Mouse (Mus musculus): ENCODE measurements around the gene Prkaa1.
"Not testable (repeated sequence)": the region's sequence is repeated elsewhere in the genome, so short reads cannot be mapped to it uniquely, and the experiment has no call there.

The Prkaa1 gene

DNA sequence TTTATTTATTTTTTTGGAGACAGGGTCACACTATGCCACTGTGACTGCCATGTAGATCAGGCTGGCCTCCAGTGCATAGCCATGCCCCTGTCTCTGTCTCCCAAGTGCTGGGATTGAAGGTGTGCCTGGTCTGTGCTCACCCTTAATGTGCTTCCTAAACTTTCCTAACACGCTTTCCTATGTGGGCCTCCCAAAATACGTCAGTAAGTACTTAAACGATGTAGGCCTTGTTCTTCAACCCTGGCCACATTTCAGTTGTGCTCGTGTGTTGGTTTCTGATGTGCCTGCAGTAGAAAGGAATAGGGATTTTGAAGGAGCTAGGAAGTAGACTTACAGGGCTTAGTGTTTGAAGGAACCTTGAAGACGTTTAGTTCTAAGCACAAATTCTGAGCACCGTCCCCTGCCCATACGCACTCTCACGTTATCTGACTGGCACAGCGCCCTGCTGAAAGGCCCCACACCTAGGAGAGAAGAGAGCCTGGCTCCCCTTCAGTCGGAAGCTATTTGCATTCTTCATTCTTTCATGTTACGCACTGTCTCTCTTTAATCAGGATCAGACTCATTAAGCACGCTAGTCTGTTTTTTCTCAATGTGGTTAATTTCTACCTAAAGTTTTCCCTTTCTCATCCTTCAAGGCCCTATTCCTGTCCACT is 21.6 kb downstream of the Prkaa1 start:
- no peak for DNase-seq (ENCODE audit: low spot score in 2 of 2)

DNA sequence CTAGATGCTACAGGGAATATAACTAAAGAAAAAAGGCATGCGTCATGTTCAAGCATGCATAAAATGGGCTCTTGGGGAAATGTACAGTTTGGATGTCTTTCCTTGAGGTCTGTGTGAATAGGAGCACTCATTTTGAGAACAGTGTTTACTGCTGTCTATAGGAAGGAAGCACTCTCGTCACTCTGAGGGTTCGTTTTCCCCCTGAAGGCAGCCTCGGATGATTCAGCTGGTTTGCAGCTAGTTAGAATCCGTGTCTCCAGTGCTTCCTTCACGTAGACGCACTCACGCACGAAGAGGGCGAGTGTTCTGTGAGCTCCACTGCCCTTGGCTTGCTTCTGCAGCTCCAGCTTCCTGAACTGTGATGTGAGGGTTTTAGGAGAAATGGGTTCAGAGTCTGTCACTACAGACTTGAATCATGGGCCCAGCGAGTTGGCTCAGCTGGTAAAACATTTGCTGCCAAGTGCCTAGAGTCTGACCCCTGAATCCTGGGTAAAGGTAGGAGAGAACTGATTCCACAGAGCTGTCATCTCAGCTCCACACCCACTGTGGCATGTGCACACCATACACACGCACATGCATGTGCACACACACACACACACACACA is 29.7 kb downstream of the Prkaa1 start:
- no peak for DNase-seq (ENCODE audit: low spot score in 2 of 2)

DNA sequence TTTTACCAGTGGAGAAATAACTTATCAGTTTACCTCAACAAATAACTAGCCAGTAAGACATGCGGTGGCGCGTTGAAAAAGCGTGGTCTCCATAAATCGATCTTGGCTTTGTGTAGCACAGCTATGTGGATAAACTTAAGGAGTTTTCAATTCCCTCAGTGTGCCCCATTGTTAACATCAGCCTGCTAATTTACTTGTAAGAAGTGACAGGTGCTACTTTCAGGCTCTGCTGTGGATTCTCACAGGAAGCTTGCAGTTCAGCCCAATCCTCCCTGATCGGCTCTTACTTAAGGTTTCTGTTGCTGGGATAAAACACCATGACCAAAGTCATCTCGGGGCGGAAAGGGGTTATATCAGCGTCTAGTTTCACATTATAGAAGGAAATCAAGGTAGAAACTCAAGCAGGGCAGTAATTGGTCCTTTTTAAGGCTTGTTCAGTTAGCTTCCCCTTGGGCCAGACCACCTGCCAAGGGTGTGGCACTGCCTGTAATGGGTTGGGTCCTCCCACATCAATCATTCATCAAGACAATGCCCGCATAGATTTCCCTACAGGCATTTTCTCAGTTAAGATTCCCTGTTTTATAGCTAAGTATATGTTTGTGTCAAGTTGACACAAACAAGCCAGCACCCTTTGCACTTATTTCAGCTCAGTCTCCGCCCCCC is 41.1 kb downstream of the Prkaa1 start:
- peak in 1 of 2 experiments; percentile 29 for DNase-seq (ENCODE audit: low spot score in 2 of 2)

DNA sequence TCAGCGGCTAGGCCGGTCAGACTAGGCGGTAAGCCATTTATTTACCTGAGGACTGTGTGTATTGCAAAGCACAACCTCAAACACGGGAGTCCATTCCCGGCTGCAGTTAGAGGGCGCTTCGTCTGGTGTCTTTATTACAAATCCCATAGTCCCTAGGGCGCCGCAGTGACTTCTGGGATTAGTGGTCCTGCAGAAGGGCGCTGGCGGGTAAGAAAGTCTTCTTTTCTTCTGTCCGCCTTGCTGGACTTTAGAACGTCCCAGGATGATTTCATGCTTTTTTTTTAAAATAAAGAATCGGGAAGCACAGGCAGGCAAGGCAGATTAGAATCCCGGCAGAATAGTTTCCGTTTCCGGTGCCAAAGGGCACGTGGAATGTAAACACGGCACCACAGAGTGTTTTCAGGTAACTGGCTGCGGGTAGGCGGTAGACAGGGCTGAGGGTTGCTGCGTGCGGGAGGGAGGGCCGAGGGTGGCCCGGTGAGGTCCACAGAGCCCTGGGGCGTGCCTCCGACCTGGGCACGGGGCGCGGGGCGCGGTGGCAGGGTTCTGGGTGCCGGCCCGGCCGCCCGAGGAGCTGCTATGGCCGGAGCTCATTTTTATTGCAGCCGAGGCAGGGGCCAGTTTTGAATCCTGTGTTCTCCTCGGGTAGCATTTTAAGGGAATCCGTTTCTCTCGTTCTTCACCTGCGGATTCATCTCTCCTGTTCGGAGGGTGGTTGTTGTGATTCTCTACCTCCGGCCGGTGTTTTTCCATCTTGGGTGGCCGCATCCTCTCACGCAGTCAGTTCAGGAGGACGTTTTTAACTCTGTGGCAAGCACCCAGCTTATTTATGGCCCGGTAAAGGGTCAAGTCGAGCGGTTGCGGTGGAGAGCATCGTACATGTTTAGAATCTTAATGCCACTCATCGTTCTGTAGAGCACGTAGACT is 42.0 kb downstream of the Prkaa1 start, which contains the start of gene Ttc33:
Gene Ttc33, plus strand, starts transcription at position 160 of the 927 bp plus-strand sequence.
- DNase-seq (ENCODE audit: low spot score in 2 of 2) = peak; percentile 86 to 89

DNA sequence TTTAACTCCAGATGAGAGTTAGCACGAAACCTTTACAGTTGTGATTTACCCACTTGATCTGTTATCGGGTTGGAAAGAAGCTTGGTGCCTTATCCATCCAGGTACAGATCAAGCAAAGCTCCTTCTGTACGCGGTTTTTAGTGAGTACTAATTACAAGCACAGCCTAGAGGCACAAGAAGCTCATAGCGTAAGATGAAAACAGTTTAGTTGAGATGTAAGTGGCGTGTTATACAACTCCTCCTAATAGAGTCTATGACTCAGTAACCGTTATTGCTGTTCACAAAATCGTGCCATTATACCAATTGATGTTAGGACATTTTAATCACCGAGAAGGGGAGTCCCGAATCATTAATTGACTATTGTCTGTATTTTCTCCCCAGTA is 42.6 kb downstream of the Prkaa1 start:
- DNase-seq (ENCODE audit: low spot score in 2 of 2) = no peak

DNA sequence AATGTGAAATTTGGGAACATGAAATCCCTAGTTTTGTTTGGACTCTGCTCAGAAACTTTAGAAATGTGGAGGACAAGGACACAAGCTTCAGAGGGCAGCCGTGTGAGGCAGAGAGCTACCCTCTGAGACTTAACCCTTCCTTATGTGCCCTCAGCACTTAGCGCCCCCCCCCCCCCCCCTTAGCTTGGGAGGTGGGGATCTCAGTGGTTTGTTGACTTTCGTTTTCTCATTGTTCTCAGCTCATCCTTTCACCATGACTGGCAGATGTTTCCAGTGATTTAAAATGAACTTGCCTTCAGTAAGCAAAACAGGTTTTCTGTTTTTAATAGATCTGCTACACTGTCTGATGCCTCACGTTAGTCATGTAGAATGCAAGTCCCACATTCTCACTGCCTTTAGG is 43.5 kb downstream of the Prkaa1 start:
- DNase-seq (ENCODE audit: low spot score in 2 of 2) = no peak

DNA sequence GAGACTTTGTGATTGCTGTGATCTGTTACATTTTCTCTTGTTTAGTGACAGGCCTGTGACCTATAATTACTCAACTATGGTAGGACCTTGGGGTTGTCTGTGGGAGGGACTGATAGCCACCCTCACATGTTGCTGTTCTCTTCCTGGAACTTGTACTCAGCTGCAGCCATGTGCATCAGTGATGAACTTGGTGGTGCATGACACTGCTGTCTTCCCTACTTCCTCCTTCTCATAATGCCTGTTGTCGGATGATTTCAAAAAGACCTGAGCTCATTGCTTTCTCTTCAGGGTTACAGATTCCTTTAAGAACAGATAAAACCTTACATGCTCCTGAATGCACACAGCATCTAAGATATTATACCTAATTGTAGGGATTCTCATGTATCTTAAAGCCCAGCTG is 44.4 kb downstream of the Prkaa1 start:
- DNase-seq (ENCODE audit: low spot score in 2 of 2) = no peak

DNA sequence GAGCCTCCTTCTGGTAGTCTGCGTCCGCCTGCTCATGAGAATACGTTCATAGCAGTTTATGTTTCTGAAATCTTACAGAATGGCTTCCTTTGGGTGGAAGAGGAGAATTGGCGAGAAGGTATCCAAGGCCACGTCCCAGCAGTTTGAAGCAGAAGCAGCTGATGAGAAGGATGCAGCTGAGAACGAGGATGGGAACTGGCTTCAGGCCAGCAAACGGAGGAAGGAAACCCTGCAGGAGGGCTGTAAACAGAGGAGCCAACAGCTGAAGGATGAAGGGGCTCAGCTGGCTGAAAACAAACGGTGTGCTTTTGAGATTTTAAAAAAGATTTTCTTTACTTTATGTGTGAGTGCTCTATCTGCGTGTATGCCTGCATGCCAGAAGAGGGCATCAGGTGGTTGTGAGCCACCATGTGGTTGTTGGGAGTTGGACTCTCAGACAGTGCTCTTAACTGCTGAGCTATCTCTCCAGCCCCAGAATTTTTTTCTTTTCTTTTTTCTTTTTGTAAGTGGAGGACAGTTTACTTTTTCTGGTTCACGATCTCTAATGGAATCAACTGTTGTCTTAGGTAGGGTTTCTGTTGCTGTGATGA is 45.9 kb downstream of the Prkaa1 start:
- peak; percentile 26 to 34 for DNase-seq (ENCODE audit: low spot score in 2 of 2)

DNA sequence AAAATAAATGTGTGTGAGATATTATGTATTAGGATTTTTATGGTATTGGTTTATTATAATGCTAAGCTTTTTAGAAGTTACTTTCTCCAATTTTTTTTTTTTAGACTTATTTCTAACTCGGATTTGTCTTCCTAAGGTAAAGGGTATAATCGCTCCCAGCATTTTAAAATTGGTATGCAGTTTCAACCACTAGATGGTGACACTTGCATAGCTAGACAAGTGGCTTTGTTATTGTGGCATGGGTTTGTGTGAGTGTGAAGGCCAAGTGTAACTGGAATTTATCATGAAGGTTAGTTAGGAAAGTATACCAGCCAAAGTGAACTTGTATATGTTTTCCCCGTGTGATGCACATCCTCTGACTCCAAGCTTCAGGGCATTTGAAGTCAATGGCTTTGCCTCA is 50.2 kb downstream of the Prkaa1 start:
- no peak for DNase-seq (ENCODE audit: low spot score in 2 of 2)

DNA sequence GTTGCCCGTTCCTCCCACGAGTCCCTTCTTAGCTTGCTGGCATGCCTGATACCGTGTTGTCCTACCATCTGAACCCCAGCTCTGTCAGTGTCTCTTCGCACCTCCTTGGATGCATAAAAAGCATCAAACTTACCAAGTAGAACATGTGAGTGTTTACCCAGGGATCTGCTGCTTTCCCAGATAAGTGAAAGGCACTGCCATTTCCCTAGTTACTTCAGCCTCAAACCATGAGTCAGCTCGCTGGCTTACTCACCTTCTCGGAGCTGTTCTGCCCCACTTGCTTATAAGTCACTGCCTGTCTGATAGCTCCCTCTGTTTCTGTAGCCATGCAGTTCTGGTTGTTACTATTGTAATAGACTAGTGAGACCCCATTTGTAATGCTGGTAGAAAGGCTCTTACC is 50.8 kb downstream of the Prkaa1 start:
- peak in 1 of 2 experiments; percentile 16 for DNase-seq (ENCODE audit: low spot score in 2 of 2)

DNA sequence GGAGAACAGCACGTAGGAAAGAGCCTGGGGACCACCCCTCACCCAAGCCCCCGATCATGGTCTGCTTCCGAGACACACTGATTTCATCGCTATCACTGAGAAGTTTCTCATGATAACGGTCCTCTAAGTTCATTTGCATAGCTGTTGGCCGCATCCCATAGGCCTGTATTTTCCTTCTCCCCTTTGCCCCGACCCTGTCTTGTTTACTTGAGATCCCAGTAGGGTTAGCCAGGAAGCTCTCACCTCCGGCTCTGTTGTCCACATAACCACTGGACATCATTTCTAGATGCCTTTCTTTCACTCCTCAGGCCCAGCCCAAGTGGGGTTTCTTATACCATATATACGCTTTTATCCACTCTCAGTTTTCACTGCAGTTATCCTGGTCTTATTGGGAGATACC is 51.3 kb downstream of the Prkaa1 start:
- no peak for DNase-seq (ENCODE audit: low spot score in 2 of 2)

DNA sequence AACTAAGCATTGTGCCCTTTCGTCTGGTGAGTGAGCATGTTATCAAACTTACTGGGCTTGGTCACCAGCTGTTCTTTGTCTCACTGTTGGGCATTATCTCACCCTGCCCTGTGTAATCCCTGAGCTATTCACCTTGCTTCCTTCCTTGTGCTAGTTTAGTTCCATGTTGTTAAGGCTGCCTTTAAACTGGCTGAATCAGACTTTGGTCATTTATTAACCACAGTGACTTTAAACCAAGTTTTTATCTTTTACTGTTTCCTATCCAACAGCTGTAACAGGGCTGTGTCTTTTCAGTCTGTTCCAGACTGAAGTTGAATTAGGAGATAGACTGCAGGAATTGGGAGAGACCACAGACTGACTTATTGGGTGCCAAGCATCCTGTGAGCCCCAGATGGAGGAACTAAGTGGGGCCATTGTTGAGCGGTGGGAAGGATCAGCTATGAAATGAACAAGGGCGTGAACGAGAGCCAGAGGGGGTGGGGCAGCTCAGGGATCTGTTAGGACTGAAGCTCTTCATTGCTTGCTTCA is 52.4 kb downstream of the Prkaa1 start:
- no peak for DNase-seq (ENCODE audit: low spot score in 2 of 2)

DNA sequence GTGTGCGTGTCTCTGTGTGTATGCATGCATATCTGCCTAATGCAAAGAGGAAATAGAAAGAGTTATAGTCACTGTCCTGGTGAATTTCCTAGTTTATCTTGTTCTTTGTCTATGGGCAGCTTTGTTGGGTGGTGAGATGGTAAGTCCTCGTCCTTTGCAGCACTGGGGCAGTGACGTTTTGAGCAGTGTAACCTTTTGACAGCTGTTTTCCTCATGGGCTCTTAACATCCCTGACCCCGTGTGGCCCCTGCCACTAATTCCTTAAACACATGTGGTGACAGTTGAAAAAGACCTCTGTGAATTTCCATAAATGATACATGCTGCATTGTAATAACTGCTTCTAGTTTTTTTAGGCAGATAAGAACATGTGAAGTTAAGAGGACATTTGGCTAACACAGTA is 53.0 kb downstream of the Prkaa1 start:
- DNase-seq (ENCODE audit: low spot score in 2 of 2) = no peak

DNA sequence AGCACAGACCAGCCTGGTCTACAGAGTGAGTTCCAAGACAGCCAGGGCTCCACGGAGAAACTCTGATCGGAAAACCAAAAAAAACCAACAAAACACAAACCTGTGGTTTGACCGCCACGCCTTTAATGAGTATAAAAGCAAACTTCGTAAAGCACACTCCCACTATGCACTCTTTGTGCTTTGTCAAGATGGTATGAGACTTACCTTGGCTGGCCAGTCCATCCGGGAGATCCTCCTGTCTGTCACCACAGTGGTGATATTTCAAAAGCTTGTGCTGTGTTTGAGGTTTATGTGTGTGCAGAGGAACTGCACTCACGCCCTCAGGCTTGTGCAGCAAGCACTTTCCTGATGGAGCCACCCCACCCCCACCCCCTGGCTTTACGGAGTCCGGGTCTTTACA is 61.6 kb downstream of the Prkaa1 start:
- DNase-seq (ENCODE audit: low spot score in 2 of 2) = no peak

DNA sequence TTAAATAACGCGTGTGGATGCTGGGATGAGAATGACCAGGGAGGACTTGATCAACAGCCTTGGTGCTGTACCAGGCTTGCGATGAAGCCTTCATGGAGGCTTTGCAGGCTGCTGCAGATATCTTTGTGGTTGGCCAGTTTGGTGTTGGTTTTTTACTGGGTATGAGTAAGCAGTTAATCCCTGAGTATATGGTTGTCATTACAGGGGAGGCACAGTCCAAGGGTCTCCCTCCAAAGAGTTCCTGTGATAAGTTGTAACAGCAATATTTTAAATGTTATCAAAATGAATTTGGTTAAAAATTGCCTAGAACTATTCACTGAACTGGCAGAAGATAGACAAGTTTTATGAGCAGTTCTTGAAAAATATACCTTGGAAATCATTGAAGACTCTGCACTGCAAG is 65.5 kb downstream of the Prkaa1 start:
- DNase-seq (ENCODE audit: low spot score in 2 of 2) = no peak

DNA sequence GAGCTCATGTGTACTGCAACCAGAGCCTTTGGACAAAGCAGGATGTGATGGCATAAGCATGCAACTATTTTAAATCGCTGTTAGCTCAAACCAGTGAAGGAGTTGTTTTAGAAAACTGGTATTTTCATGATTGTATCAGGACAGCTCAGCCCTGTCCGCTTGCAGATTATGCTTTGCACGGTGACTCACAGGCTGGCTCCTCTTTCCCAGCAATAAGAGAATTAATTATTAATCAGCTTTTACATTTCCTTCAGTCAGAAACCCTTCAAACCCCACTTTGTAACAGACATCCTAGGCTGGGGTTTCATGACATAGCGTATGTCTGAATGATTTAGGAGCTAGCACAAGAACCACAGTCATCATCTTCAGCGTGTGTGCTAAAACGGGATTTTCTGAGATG is 76.8 kb downstream of the Prkaa1 start:
- DNase-seq (ENCODE audit: low spot score in 2 of 2) = no peak

DNA sequence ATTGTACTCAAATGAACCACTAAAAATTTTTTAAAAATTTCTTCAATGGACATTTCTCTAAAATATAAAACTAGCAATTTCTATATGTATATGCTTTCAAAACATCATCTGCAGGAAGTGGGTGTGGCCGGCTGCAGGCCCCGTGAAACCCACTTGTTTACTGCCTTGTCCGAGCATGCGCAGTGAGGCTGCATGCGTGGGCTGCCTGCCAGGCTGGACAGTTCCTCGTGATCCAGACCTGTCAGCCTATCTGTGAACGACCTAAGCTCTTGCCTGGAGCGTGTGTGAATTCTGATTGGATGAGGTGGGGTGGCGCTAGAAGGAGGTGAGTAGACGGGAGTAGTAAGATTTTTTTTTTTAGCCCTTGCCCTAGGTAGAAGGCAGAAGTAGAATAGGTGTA is 87.1 kb downstream of the Prkaa1 start:
- not testable (repeated sequence) for DNase-seq (ENCODE audit: low spot score in 2 of 2)

All from right cerebral cortex, adult 2 months (tissue).